Mouse (Mus musculus) heart, embryonic 14.5 days (tissue): ENCODE data around the gene Phf2. TPM values are rescaled to one million over a fixed set of nuclear protein-coding genes. Genes with fewer than 3 reads are reported as not detected.
"Not testable (repeated sequence)": the region's sequence is repeated elsewhere in the genome, so short reads cannot be mapped to it uniquely, and the experiment has no call there.

Experiments used
- ATAC-seq: fragments of 200-750 bp; cut with Nextera tagmentation; 2 replicates; pipeline ENCODE4 v1.8.0; 2017; ENCODE audit warnings: low read depth, moderate TSS enrichment; ENCODE audit not compliant: insufficient number of reproducible peaks, insufficient read depth, low FRiP score
- H3K27ac ChIP-seq, 2 experiments: fragments of 200-500 bp in 1 of 2; fragments of 300-500 bp in 1 of 2; sonication (generic) in 1 of 2; replicated peaks in 1 of 2; 2 replicates each; pipeline ENCODE4 v1.5.1; 2012 to 2014; ENCODE audit warnings: low read depth in 2 of 2, low read length in 2 of 2, control low read depth in 1 of 2, mild to moderate bottlenecking in 1 of 2, mixed read lengths in 1 of 2; ENCODE audit not compliant: control insufficient read depth in 1 of 2, insufficient read depth in 1 of 2
- H3K27me3 ChIP-seq: fragments of 300-500 bp; sonication (generic); 2 replicates; pipeline ENCODE4 v1.6.1; 2014; ENCODE audit warnings: mild to moderate bottlenecking, low read length, control low read depth; ENCODE audit not compliant: control insufficient read depth, insufficient read depth
- H3K36me3 ChIP-seq: fragments of 300-500 bp; sonication (generic); 2 replicates; pipeline ENCODE4 v1.6.1; 2014; ENCODE audit warnings: mild to moderate bottlenecking, control low read depth, low read length, mixed read lengths; ENCODE audit not compliant: control insufficient read depth, insufficient read depth
- H3K4me1 ChIP-seq, 2 experiments: fragments of 200-500 bp in 1 of 2; fragments of 300-500 bp in 1 of 2; sonication (generic) in 1 of 2; 2 replicates each; pipeline ENCODE4 v1.6.1; 2012 to 2014; ENCODE audit warnings: low read length in 2 of 2, control low read depth in 1 of 2, mixed read lengths in 1 of 2; ENCODE audit not compliant: control insufficient read depth in 2 of 2, insufficient read depth in 2 of 2
- H3K4me2 ChIP-seq: fragments of 300-500 bp; sonication (generic); 2 replicates; pipeline ENCODE4 v1.6.1; 2014; ENCODE audit warnings: mild to moderate bottlenecking, low read length
- H3K4me3 ChIP-seq, 2 experiments: fragments of 200-500 bp in 1 of 2; fragments of 300-500 bp in 1 of 2; sonication (generic) in 1 of 2; 2 replicates each; pipeline ENCODE4 v1.5.1; 2012 to 2014; ENCODE audit warnings: low read length in 2 of 2, mild to moderate bottlenecking in 2 of 2, control low read depth in 1 of 2, low read depth in 1 of 2, moderate library complexity in 1 of 2; ENCODE audit not compliant: control insufficient read depth in 1 of 2, insufficient read depth in 1 of 2
- H3K9ac ChIP-seq: fragments of 300-500 bp; sonication (generic); 2 replicates; pipeline ENCODE4 v1.6.1; 2014; ENCODE audit warnings: mild to moderate bottlenecking, low read length
- H3K9me3 ChIP-seq: fragments of 300-500 bp; sonication (generic); 2 replicates; pipeline ENCODE4 v1.6.1; 2016; ENCODE audit warnings: low read length, control low read depth; ENCODE audit not compliant: control insufficient read depth
- WGBS: fragments of 180-500 bp; shearing (Covaris S2); extraction: QIAGEN DNeasy Blood & Tissue Kit; methylation state at CpG from one replicate; pipeline ENCODE4 v1.1.7; 2014; 5-methylcytosine and 5-hydroxymethylcytosine counted together
- polyA plus RNA-seq: library from polyadenylated mRNA; unstranded; fragments of >200 nt; fragmentation: Nextera tagmentation; extraction: Ambion mirVana; gene quantifications from 2 replicates; pipeline ENCODE4 v1.2.1, GENCODE M21; 2014

Phf2 gene
- polyA plus RNA-seq, 1 experiment from 2014 or later = 5.9 TPM

GRCm38 (mm10) chr13:48822871-48823270, 48.0 kb downstream of the Phf2 start:
- H3K27me3 ChIP-seq = no peaks in the 10 kb centered on the region
- no peak overlapping the region for H3K27ac ChIP-seq
- H3K4me3 ChIP-seq = no peak overlapping the region
- H3K36me3 ChIP-seq = peaks cover 90% of the 10 kb centered on the region
- WGBS = 85% methylated on average over 9 of the region's 9 CpGs
- no peak overlapping the region for H3K9ac ChIP-seq
- no peaks in the 10 kb centered on the region for H3K9me3 ChIP-seq
- no peaks in the 10 kb centered on the region for H3K4me1 ChIP-seq
- H3K4me2 ChIP-seq = no peak overlapping the region
- ATAC-seq = no peak

GRCm38 (mm10) chr13:48822288-48822687, 48.6 kb downstream of the Phf2 start:
- Histone ChIP-seq H3K27ac (no peak overlapping the region), H3K9me3 (no peaks in the 10 kb centered on the region), H3K36me3 (peaks cover 90% of the 10 kb centered on the region), H3K4me3 (no peak overlapping the region), H3K4me1 (no peaks in the 10 kb centered on the region), H3K27me3 (no peaks in the 10 kb centered on the region), H3K9ac (no peak overlapping the region), H3K4me2 (no peak overlapping the region)
- ATAC-seq = no peak
- 72% methylated on average over 10 of the region's 10 CpGs for WGBS

- Histone ChIP-seq H3K4me3 (no peak overlapping the region), H3K9ac (no peak overlapping the region), H3K4me1 (no peaks in the 10 kb centered on the region), H3K27ac (no peak overlapping the region), H3K9me3 (no peaks in the 10 kb centered on the region), H3K36me3 (peaks cover 95% of the 10 kb centered on the region), H3K27me3 (no peaks in the 10 kb centered on the region), H3K4me2 (no peak overlapping the region)
- WGBS = 77% methylated on average over 3 of the region's 3 CpGs
- ATAC-seq = no peak
Observed at GRCm38 (mm10) chr13:48819131-48819530, 51.8 kb downstream of the Phf2 start.

GRCm38 (mm10) chr13:48814406-48814805, 56.5 kb downstream of the Phf2 start:
- no peak overlapping the region for H3K9ac ChIP-seq
- H3K27ac ChIP-seq = no peak overlapping the region
- WGBS = 85% methylated on average over 1 of the region's 1 CpGs
- peaks cover 6 to 10% of the 10 kb centered on the region in 2 experiments; a peak in 2 of 4 replicates for H3K4me1 ChIP-seq
- H3K27me3 ChIP-seq = no peaks in the 10 kb centered on the region
- peaks cover 89% of the 10 kb centered on the region for H3K36me3 ChIP-seq
- no peak overlapping the region for H3K4me3 ChIP-seq
- H3K9me3 ChIP-seq = no peaks in the 10 kb centered on the region
- no peak for ATAC-seq
- no peak overlapping the region for H3K4me2 ChIP-seq

- Histone ChIP-seq H3K4me2 (no peak overlapping the region), H3K27me3 (no peaks in the 10 kb centered on the region), H3K4me1 (peaks cover 6 to 15% of the 10 kb centered on the region in 2 experiments; a peak in 3 of 4 replicates), H3K9me3 (no peaks in the 10 kb centered on the region), H3K4me3 (no peak overlapping the region), H3K9ac (no peak overlapping the region), H3K36me3 (peaks cover 78% of the 10 kb centered on the region), H3K27ac (no peak overlapping the region)
- WGBS = 81% methylated on average over 9 of the region's 9 CpGs
- ATAC-seq = no peak
Observed at GRCm38 (mm10) chr13:48810991-48811390, 59.9 kb downstream of the Phf2 start.

GRCm38 (mm10) chr13:48810274-48810823, 60.6 kb downstream of the Phf2 start:
- Histone ChIP-seq H3K4me2 (no peak overlapping the region), H3K4me1 (peaks cover 6 to 15% of the 10 kb centered on the region in 2 experiments; a peak in 3 of 4 replicates), H3K27ac (no peak overlapping the region), H3K36me3 (peaks cover 78% of the 10 kb centered on the region), H3K27me3 (no peaks in the 10 kb centered on the region), H3K4me3 (no peak overlapping the region), H3K9ac (no peak overlapping the region), H3K9me3 (no peaks in the 10 kb centered on the region)
- whole genome bisulfite sequencing = 78% methylated on average over 7 of the region's 7 CpGs
- no peak for ATAC-seq

GRCm38 (mm10) chr13:48809668-48810067, 61.3 kb downstream of the Phf2 start:
- not testable (repeated sequence) for H3K27me3 ChIP-seq, H3K27ac ChIP-seq, H3K9me3 ChIP-seq, H3K4me3 ChIP-seq, ATAC-seq, H3K9ac ChIP-seq, H3K4me2 ChIP-seq
- peaks cover 6 to 15% of the 10 kb centered on the region in 2 experiments; a peak in 3 of 4 replicates for H3K4me1 ChIP-seq
- H3K36me3 ChIP-seq = peaks cover 77% of the 10 kb centered on the region
- 87% methylated on average over 4 of the region's 4 CpGs for WGBS

GRCm38 (mm10) chr13:48807481-48808031, 63.4 kb downstream of the Phf2 start:
- no peak for ATAC-seq
- Histone ChIP-seq H3K9me3 (no peaks in the 10 kb centered on the region), H3K4me3 (no peak overlapping the region), H3K36me3 (peaks cover 76% of the 10 kb centered on the region), H3K9ac (no peak overlapping the region), H3K27ac (no peak overlapping the region; a peak in 1 of 4 replicates), H3K4me1 (peaks cover 6 to 15% of the 10 kb centered on the region in 2 experiments; a peak in 3 of 4 replicates), H3K27me3 (no peaks in the 10 kb centered on the region), H3K4me2 (no peak overlapping the region)
- 66% methylated on average over 5 of the region's 5 CpGs for WGBS
